Mouse (Mus musculus): ENCODE data around the gene Csrp3. TPM values are rescaled to one million over a fixed set of nuclear protein-coding genes. Genes with fewer than 3 reads are reported as not detected.

Gene Csrp3
- polyA plus RNA-seq, 1 experiment from 2014 or later, result 0.85 TPM

- Histone ChIP-seq H3K9ac (replicated peaks) (no peak overlapping the region), H3K4me2 (ENCODE audit: low read depth, low read length) (peak overlapping the region; percentile 97), H3K36me3 (replicated peaks; ENCODE audit: insufficient read depth, low read length) (no peaks in the 10 kb centered on the region), H3K27me3 (ENCODE audit: insufficient read depth, low read length) (no peaks in the 10 kb centered on the region), H3K4me3 (ENCODE audit: low read depth, low read length) (no peak overlapping the region), H3K27ac (ENCODE audit: low read depth) (no peak overlapping the region), H3K9me3 (ENCODE audit: low read length) (no peaks in the 10 kb centered on the region), H3K4me1 (ENCODE audit: insufficient read depth) (peaks cover 24% of the 10 kb centered on the region)
- DNase-seq (no peak), ATAC-seq (no peak)
- TF ChIP-seq CTCF (IDR thresholded peaks at IDR 0.05; ENCODE audit: low read depth), result no peak
- no peak for TF ChIP-seq EP300 (IDR thresholded peaks at IDR 0.05; ENCODE audit: low read depth)
- 78% methylated on average over 4 of the region's 4 CpGs for WGBS (ENCODE audit: insufficient replicate concordance)
These were observed 57.7 kb downstream of the Csrp3 start for GRCm38 (mm10) chr7:48790117-48790516.

GRCm38 (mm10) chr7:48788851-48789572, 58.8 kb downstream of the Csrp3 start, which contains the start of gene Zdhhc13:
Zdhhc13 (plus strand) TSS chr7:48789003.
- TF ChIP-seq CTCF (IDR thresholded peaks at IDR 0.05; ENCODE audit: low read depth) (no peak), EP300 (IDR thresholded peaks at IDR 0.05; ENCODE audit: low read depth) (no peak)
- H3K4me3 ChIP-seq (ENCODE audit: low read depth, low read length), result peak within 1 kb of the TSS; percentile 89
- H3K27ac ChIP-seq (ENCODE audit: low read depth), result peak within 1 kb of the TSS; percentile 85
- peak; percentile 100 for ATAC-seq
- under 1% methylated on average over 52 of the region's 57 CpGs for WGBS (ENCODE audit: insufficient replicate concordance)
- peaks cover 24% of the 10 kb centered on the region for H3K4me1 ChIP-seq (ENCODE audit: insufficient read depth)
- no peaks in the 10 kb centered on the region for H3K9me3 ChIP-seq (ENCODE audit: low read length)
- no peaks in the 10 kb centered on the region for H3K27me3 ChIP-seq (ENCODE audit: insufficient read depth, low read length)
- H3K9ac ChIP-seq (replicated peaks), result peak within 1 kb of the TSS; percentile 81
- no peaks in the 10 kb centered on the region for H3K36me3 ChIP-seq (replicated peaks; ENCODE audit: insufficient read depth, low read length)
- DNase-seq, result peak; percentile 96
- peak within 1 kb of the TSS; percentile 97 for H3K4me2 ChIP-seq (ENCODE audit: low read depth, low read length)

GRCm38 (mm10) chr7:48788348-48788747, 59.5 kb downstream of the Csrp3 start:
- H3K27ac ChIP-seq (ENCODE audit: low read depth), result peak overlapping the region; percentile 44; the same call in 1 of the 2 replicates
- peak; percentile 20 for ATAC-seq

GRCm38 (mm10) chr7:48784773-48785523, 62.9 kb downstream of the Csrp3 start:
- Histone ChIP-seq H3K4me2 (ENCODE audit: low read depth, low read length) (no peak overlapping the region), H3K27ac (ENCODE audit: low read depth) (no peak overlapping the region), H3K36me3 (replicated peaks; ENCODE audit: insufficient read depth, low read length) (no peaks in the 10 kb centered on the region), H3K4me1 (ENCODE audit: insufficient read depth) (peaks cover 15% of the 10 kb centered on the region), H3K9ac (replicated peaks) (no peak overlapping the region), H3K4me3 (ENCODE audit: low read depth, low read length) (no peak overlapping the region), H3K27me3 (ENCODE audit: insufficient read depth, low read length) (no peaks in the 10 kb centered on the region), H3K9me3 (ENCODE audit: low read length) (no peaks in the 10 kb centered on the region)
- ATAC-seq (no peak), DNase-seq (no peak)
- TF ChIP-seq CTCF (IDR thresholded peaks at IDR 0.05; ENCODE audit: low read depth) (no peak), EP300 (IDR thresholded peaks at IDR 0.05; ENCODE audit: low read depth) (no peak)
- 53% methylated on average over 11 of the region's 11 CpGs for WGBS (ENCODE audit: insufficient replicate concordance)

More at GRCm38 (mm10) chr7:48788348-48788747, 59.5 kb downstream of the Csrp3 start:
- Histone ChIP-seq H3K4me2 (ENCODE audit: low read depth, low read length) (peak overlapping the region; percentile 97), H3K27me3 (ENCODE audit: insufficient read depth, low read length) (no peaks in the 10 kb centered on the region), H3K9ac (replicated peaks) (no peak overlapping the region), H3K4me1 (ENCODE audit: insufficient read depth) (peaks cover 24% of the 10 kb centered on the region), H3K36me3 (replicated peaks; ENCODE audit: insufficient read depth, low read length) (no peaks in the 10 kb centered on the region), H3K9me3 (ENCODE audit: low read length) (no peaks in the 10 kb centered on the region), H3K4me3 (ENCODE audit: low read depth, low read length) (peak overlapping the region; percentile 89)
- TF ChIP-seq CTCF (IDR thresholded peaks at IDR 0.05; ENCODE audit: low read depth), result no peak
- no peak for TF ChIP-seq EP300 (IDR thresholded peaks at IDR 0.05; ENCODE audit: low read depth)
- WGBS (ENCODE audit: insufficient replicate concordance), result 44% methylated on average over 3 of the region's 3 CpGs
- no peak for DNase-seq

GRCm38 (mm10) chr7:48782432-48782831, 65.4 kb downstream of the Csrp3 start:
- Histone ChIP-seq H3K4me3 (ENCODE audit: low read depth, low read length) (no peak overlapping the region), H3K27ac (ENCODE audit: low read depth) (no peak overlapping the region), H3K9ac (replicated peaks) (no peak overlapping the region), H3K4me2 (ENCODE audit: low read depth, low read length) (no peak overlapping the region), H3K27me3 (ENCODE audit: insufficient read depth, low read length) (no peaks in the 10 kb centered on the region), H3K9me3 (ENCODE audit: low read length) (no peaks in the 10 kb centered on the region), H3K36me3 (replicated peaks; ENCODE audit: insufficient read depth, low read length) (no peaks in the 10 kb centered on the region), H3K4me1 (ENCODE audit: insufficient read depth) (no peaks in the 10 kb centered on the region)
- ATAC-seq (no peak), DNase-seq (no peak)
- TF ChIP-seq EP300 (IDR thresholded peaks at IDR 0.05; ENCODE audit: low read depth) (no peak), CTCF (IDR thresholded peaks at IDR 0.05; ENCODE audit: low read depth) (no peak)
- WGBS (ENCODE audit: insufficient replicate concordance), result 73% methylated on average over 4 of the region's 4 CpGs

Other genes with a start within 250 kb of the Csrp3 start
- not detected in 2 replicates for gene Mrgprb3, start 204.2 kb downstream of the Csrp3 start, polyA plus RNA-seq (2015; fragmentation: Nextera tagmentation; extraction: Ambion mirVana)
- 8.2 and 10.3 TPM in 2 replicates for gene Zdhhc13, start 59.0 kb downstream of the Csrp3 start, polyA plus RNA-seq (2015; fragmentation: Nextera tagmentation; extraction: Ambion mirVana)
- 12.8 and 13.0 TPM in 2 replicates for gene E2f8, start 33.6 kb upstream of the Csrp3 start, polyA plus RNA-seq (2015; fragmentation: Nextera tagmentation; extraction: Ambion mirVana)
- 2.7 and 3.3 TPM in 2 replicates for gene Nav2, start 60.7 kb upstream of the Csrp3 start, polyA plus RNA-seq (2015; fragmentation: Nextera tagmentation; extraction: Ambion mirVana)